Mouse (Mus musculus) frontal cortex, adult 2 months (tissue): ENCODE data around the gene Fmnl2. TPM values are rescaled to one million over a fixed set of nuclear protein-coding genes. Genes with fewer than 3 reads are reported as not detected.
A peak's percentile ranks its signal among the peaks of the same experiment; 100 is the strongest.

Experiments used
- DNase-seq, 2 experiments: peaks; one replicate each; pipeline ENCODE4 v3.0.0; 2022; ENCODE audit warnings: low spot score in 1 of 2; ENCODE audit errors: extremely low spot score in 1 of 2
- polyA plus RNA-seq: library from polyadenylated mRNA; depleted of rRNA; stranded (reverse); fragments of >200 nt; gene quantifications from 2 replicates; pipeline ENCODE4 v1.2.3, GENCODE M21; 2012

Gene Fmnl2
- polyA plus RNA-seq, 1 experiment, result 30.1 TPM

DNA sequence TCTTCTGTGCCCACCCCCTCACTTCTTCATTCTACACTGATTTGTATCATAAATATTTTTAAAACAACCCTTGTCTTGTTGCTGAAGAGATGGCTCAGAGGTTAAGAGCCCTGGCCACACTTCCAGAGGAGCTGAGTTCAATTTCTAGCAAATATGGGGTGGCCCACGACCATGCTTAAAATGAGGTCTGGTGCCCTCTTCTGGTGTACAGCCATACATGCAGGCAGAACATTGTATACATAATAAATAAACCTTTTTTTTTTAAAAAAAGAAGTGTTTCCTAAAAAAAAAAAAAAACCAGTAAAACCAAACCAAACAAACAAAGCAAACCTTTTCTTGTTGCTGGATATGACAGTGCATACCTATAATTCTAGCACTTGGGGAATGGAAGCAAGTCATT, 225.6 kb downstream of the Fmnl2 start:
- DNase-seq, result peak in 1 of 2 experiments; percentile 44

DNA sequence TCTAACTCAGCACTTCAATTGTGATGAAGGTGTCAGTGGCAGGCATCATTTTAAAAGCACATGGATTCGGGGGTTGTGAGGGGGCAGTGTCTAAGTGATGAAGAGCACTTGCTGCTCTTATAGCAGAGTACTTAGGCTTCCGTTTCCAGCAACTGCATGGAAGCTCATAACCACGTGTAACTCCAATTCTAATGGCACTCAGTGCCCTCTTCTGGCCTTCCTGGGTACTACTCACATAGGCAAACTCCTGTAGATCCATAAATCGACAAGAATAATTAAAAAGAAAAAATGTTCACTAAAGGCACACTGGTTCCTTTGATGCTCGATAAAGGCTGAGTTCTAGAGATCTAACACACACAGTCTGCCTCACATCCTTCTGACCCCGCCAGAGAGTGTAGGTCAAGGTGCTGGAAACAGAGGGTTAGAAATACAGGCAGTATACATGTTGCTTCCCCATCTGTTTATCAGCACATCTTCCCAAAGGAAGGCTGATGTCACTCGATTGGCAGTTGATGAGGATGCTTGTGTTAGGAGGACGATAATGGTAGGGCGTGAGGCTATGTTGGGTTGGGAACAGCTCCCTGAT, 228.1 kb downstream of the Fmnl2 start:
- DNase-seq, result peak in 1 of 2 experiments; percentile 76

DNA sequence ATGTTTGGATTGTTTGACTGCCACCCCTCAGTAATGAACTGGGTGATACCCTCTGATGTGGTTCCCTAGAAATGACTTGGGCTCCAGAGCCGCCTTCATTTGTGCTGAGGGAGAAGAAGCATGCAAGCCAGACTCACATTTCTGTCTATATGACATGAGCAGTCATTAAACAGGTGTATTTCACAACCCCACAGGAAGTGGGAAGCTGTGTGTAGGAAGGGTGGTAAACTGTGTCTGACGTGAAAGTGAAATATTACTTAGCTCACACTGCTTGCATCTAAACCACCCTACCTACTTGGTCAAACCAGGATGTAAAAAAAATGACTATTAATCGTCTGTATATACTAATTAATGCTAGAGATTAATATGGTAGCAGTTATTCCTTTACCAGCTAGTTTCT, 231.1 kb downstream of the Fmnl2 start:
- DNase-seq, result no peak

DNA sequence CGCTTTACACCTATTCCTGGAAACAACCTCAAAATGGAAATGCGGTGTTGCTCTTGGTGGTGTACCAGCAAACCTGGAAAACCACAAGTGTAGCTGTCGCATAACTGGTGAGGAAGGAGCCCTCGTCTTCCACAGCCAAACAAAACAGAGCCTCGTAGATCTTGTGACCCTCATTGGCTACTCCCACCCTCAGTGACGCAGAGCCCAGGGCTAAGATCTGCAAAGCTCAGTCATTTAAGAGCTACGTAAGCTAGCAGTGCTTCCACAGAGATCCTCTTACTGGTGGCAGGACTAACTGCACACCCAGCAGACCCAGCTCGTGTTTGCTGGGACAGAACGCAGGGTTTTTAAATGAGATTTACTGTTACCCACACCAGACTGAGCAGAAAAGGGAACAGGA, 237.4 kb downstream of the Fmnl2 start:
- peak in 1 of 2 experiments; percentile 6 for DNase-seq

DNA sequence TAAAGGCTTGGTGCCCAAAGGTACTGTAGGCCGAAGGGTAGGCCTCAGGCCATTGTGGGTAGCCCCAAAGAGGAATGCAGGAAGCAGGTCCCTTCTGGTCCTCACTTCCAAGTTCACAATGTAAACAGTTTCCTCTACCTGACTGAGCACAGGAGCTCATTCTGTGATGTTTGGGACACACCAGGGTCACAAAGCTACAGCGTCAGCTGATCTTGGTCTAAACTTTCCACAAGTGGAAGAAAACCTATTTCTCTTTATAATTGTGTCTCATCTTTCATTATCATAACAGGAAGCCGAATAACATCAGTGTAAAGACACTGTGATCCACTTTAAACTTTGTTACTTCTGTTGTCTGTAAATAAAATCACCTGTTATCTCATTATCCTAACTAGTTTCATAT, 237.8 kb downstream of the Fmnl2 start:
- DNase-seq, result no peak

DNA sequence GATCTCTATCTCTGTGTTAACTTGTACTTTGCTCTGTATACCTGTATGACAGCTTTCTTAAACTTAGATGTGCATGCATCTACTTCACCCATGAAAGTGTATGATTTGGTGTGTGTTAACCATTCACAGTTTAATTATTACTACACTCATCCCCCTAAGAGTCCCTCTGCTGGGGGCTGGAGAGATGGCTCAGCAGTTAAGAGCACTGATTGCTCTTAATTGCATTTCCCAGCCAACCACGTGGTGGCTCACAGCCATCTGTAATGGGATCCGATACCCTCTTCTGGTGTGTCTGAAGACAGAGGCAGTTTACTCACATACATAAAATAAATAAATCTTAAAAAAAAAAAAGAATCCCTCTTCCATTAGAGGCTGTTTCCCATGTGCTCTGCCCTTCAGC, 242.4 kb downstream of the Fmnl2 start:
- no peak for DNase-seq

DNA sequence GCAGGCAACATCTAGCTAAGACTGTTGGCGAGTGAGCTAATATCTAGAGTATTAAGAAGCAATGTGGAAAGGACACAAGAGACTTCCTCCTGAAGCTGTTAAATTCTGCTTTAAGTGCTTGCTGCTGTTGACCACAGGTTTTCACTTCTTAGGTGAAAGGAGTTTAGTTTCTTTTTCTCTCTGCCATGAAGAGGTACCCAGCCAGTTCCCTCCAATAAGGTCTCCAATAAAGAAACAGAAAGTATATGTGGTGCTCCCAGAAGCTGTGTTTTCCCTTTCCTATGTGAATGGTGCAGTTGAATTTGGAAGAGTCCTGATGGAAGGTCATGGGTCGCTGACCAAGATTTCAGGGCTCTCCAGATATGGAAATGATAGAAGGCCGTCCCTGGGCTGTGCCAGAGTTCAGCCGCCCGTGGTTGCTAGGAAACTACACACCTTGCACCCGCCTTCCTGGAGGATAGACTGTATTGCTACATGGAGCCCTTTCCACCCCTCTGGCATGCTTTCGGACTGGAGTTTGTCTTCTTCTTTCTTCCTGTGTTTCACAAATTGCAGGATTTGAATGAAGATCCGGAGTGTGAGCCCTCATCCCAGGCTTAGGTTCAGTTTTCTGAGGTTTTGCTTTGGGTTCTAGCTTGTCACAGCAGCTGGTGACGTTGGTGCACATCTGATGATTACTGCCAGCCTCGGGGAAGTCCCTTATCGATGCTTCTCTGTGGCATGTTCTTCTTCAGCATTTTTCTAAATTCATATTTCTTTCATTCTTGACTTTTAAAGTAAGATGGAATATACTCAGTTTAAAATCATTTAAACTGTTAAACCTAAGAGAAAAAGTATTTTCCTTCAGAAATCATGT, 244.5 kb downstream of the Fmnl2 start:
- DNase-seq, result no peak

DNA sequence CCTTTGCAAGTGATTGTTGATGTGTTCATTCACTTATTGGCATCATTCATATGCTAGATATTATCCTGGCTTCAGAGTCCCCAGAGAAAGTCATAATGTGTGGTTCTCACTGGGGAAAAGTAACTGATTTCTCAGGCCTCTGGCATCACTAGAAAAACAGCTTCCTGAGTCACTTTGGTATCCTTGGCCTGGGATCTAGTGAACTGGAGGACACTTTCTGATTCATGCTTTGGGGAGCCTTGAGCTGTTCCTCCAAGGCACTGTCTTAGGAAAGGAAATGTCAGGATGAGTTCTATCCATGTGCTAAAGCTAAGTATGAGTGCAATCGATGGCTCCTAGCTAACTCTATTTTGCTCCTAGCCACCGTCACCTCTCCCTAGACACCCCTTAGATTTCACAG, 245.2 kb downstream of the Fmnl2 start:
- DNase-seq, result no peak

DNA sequence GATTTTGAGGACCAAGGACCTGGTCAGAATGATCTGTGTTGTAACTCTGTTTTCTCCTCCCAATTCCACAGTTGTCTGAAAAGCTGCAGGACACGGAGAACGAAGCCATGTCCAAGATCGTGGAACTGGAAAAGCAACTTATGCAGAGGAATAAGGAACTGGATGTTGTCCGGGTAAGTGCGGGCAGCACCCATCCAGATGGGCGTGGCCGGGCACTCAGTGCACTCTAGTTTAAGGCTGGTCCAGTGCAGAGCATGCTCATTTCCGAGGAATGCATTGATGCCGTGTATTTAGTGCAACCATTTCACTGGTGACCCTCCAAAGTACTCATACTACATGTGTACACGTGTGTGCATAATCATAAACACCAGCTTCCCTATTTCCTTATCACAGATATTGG, 247.7 kb downstream of the Fmnl2 start:
- no peak for DNase-seq

DNA sequence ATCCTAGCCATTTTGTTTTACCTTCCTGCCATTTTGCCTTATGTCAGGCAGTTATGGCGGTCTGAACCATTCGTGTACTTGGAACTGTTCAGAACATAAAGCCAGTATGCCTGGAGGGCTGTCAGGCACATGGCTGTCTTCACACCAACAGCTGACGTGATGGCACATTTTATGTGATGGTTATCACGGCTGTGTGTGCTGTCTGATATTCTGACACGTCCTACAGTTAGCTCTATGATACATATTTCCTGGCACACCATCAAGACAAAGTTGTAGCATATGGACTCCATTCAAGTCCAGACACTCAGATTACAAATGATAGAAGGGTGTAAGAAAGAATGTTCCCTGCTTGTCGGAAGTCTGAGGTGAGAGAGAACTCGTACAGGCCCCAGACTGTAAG, 248.4 kb downstream of the Fmnl2 start:
- peak; percentile 20 to 43 for DNase-seq

DNA sequence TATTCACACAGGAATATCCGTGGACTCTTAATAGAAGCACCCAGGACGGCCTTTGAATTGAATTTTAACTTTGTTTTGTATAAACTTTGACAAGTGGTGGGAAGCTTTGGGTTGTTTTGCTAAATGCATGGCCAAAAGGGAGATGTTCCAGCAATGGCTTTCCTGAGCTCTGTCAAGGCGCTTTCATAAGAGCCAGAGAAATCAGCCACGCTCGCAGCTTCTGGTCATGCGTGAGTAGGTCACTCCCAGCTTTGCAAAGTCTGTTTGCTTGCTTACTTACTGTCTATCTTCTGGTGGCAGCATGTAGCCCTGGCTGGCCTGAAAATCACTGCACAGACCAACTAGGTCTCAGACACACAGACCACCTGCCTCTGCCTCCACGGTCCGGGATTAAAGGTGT, 248.8 kb downstream of the Fmnl2 start:
- no peak for DNase-seq

DNA sequence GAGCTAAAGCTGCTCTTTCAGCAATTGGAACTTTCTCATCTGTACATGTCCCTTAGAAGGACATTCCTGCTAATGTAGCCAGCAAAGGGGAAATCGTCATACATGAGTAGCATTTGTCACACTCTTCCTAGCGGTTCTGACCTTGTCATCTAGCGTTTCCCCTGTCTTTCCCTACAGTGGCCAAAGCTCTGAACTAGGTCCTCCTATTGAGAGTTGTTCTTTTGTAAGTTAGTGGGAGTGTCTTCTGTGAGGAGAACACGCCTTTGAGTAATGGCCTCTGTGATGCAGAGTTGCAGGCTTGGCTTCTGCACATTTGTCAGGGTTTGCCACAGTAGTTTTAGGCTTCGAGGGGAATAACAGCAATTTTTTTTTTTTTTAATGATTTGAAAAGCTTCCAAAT, 250.9 kb downstream of the Fmnl2 start:
- DNase-seq, result no peak

DNA sequence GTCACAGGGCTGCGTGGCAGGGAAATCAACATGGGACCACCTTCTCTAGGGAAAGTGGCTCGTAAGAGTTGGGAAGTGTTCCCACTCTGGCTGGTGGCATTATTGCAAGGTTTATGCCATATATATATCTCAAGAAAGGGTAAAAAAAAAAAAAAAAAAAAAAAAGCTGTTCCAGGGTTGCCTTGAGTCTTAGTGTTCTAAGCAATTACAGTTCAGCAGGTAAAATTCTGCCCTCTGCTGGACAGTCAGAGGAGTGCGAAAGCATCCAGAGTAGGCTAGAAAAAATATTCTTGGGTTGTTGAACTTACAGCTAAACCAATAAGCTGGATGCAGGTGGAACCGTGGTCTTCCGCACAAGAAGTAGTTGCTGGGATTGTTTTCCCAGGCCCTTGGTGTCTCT, 264.1 kb downstream of the Fmnl2 start:
- peak; percentile 28 to 79 for DNase-seq

DNA sequence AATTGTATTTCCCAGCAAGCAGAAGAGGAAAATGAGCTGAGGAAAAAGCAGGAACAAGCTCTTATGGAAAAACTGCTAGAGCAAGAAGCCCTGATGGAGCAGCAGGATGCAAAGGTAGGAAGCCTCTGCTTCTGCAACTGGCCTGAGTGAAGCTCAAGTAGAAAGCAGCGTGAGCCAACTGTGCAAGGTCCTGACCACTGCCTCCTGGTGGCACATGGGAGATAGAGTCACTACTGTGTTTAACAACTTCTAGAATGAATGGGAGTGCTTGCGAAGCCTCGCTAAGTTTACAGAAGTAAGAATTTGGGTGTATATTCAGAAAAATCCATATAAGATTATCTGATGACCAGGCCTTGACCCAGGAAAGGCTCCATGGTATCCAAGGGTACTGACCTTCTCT, 268.3 kb downstream of the Fmnl2 start:
- no peak for DNase-seq

DNA sequence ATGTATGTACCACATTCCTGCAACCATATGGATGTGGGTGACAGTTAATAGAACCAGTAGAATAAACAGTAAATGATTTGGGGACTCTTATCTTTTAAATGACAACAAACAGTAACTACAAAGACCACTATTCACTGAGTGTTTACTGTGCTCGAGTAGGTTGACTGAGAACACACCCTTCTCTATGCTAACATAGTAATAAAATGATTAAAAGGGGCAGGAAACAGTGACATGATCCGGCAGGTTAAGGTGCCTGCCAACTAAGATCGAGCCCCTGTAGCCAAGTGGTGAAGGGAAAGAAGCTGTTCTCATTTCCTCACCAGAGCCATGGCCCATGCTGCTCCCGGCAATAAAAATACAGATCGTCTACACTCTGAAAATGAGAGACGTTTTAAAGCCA, 271.4 kb downstream of the Fmnl2 start:
- no peak for DNase-seq

DNA sequence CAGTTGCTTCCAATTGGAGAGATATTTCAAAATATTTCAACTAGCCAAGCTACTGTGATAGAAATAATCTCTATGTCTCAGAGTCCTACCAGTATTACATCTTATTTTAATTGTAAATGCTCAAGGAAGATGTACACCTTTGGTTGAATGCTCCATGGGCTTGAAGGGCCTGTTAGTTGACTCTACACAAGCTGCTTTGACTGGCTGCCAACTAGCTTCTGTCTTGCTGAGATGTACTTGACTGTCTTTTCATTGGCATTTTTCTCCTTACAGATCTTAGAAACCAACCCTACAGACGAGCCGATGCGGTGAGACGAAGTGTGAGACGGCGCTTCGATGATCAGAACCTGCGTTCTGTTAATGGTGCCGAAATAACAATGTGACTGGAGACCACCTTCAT, 273.9 kb downstream of the Fmnl2 start:
- peak in 1 of 2 experiments; percentile 11 for DNase-seq

DNA sequence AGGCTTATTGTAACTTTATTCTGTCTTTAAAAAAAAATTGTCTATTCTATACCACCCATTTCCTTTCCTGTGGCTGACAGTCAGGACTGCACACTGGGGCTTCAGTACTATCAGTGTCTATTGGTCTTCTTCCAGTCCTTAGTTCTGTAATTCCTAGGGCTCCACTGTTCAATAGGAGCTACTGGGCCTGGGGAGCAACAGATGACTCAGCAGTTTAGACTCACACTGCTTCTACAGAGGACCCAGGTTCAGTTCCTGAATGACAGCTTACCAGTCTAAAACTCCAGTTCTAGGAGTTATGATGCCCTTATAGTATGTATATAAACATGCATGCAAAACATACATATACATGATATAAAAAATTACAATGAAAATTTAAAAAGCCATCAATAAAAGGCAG, 289.2 kb downstream of the Fmnl2 start:
- DNase-seq, result no peak

DNA sequence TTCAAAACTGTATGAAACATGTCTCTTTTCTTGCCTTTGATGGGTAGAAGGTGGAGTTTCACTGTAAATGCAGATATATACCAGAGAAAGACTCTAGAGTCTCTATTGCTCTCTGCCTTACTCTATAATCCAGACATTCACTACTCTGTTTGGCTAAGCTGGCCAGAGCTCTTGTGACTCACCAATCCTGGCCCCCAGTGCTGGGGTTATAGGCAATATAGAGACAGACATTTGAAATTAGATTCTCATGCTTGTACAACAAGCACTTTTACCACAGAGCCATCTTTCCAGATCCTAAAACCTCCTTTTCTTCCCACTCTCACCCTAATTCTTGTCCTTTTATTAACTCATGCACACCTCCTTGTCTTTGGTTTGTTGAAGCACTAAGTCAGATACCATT, 316.3 kb downstream of the Fmnl2 start:
- no peak for DNase-seq

DNA sequence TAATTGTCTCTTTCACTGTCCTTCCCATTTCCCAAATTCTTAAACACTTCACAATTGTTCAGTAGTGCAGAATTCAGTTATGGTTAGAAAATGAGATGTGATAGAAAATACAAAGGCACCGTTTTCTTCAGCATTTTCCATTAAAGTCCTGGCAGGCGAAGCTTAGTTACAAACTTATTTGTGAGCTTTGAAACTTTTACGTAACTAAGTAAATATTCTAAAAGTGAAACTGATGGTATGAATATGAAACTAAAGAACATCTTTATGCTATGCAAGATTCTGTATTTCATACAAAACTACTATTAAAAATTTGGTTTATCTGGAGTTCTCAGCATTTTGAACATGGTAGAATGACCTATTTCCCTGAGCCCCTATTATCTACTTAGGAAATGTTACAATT, 321.3 kb downstream of the Fmnl2 start:
- DNase-seq, result no peak

DNA sequence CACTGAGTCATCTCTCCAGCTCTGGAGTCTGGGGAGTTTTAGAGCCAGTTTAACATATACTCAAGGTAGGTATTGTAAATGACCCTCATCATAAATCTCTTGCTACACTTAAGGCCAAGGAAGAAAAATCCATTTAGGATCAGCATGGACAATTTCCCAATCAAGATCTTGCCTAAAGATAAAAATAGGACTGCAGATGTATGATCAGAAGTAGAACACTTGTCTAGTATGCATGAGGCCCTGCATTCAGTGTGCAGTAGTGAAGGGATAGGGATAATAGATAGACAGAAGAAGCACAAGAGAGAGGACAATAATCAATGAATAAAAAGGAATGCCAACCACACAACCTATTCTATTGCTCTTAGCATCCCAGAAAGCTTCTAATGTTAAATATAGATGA, 322.2 kb downstream of the Fmnl2 start:
- no peak for DNase-seq
